Mouse (Mus musculus) liver, embryonic 16.5 days (tissue): ENCODE measurements around the gene Sox6. TPM values are rescaled to one million over a fixed set of nuclear protein-coding genes. Genes with fewer than 3 reads are reported as not detected.
"Not testable (repeated sequence)": the region's sequence is repeated elsewhere in the genome, so short reads cannot be mapped to it uniquely, and the experiment has no call there.

Experiments
- ATAC-seq: fragments of 200-750 bp; cut with Nextera tagmentation; 2 replicates; pipeline ENCODE4 v1.8.0; 2017; ENCODE audit warnings: low read depth, mild to moderate bottlenecking, moderate number of reproducible peaks, moderate library complexity
- H3K27ac ChIP-seq: fragments of 300-500 bp; sonication (generic); 2 replicates; pipeline ENCODE4 v1.5.1; 2014; ENCODE audit warnings: mild to moderate bottlenecking, low read length
- H3K27me3 ChIP-seq: fragments of 300-500 bp; sonication (generic); 2 replicates; pipeline ENCODE4 v1.6.1; 2014; ENCODE audit warnings: low read depth, low read length, mixed read lengths; ENCODE audit not compliant: control insufficient read depth, insufficient read depth
- H3K36me3 ChIP-seq: fragments of 300-500 bp; sonication (generic); 2 replicates; pipeline ENCODE4 v1.6.1; 2014; ENCODE audit warnings: mild to moderate bottlenecking; ENCODE audit not compliant: control insufficient read depth, insufficient read depth
- H3K4me1 ChIP-seq: fragments of 300-500 bp; sonication (generic); 2 replicates; pipeline ENCODE4 v1.6.1; 2014; ENCODE audit warnings: low read depth, low read length, mixed read lengths; ENCODE audit not compliant: control insufficient read depth
- H3K4me2 ChIP-seq: fragments of 300-500 bp; sonication (generic); 2 replicates; pipeline ENCODE4 v1.6.1; 2014; ENCODE audit warnings: low read depth, low read length, mixed read lengths
- H3K4me3 ChIP-seq: fragments of 300-500 bp; sonication (generic); 2 replicates; pipeline ENCODE4 v1.5.1; 2014; ENCODE audit warnings: low read depth, mild to moderate bottlenecking, low read length
- H3K9ac ChIP-seq: fragments of 300-500 bp; sonication (generic); 2 replicates; pipeline ENCODE4 v1.6.1; 2014; ENCODE audit warnings: low read depth, low read length
- H3K9me3 ChIP-seq: fragments of 300-500 bp; sonication (generic); replicated peaks from 2 replicates; pipeline ENCODE4 v1.6.1; 2016; ENCODE audit warnings: low read length; ENCODE audit not compliant: control insufficient read depth
- WGBS: fragments of 180-500 bp; shearing (Covaris S2); extraction: QIAGEN DNeasy Blood & Tissue Kit; methylation state at CpG from one replicate; pipeline ENCODE4 v1.1.7; 2014; ENCODE audit not compliant: insufficient replicate concordance; 5-methylcytosine and 5-hydroxymethylcytosine counted together
- polyA plus RNA-seq: library from polyadenylated mRNA; unstranded; fragments of >200 nt; fragmentation: Nextera tagmentation; extraction: Ambion mirVana; gene quantifications from 2 replicates; pipeline ENCODE4 v1.2.1, GENCODE M21; 2015

The Sox6 gene
- 84.8 and 86.7 TPM in 2 replicates for polyA plus RNA-seq

DNA sequence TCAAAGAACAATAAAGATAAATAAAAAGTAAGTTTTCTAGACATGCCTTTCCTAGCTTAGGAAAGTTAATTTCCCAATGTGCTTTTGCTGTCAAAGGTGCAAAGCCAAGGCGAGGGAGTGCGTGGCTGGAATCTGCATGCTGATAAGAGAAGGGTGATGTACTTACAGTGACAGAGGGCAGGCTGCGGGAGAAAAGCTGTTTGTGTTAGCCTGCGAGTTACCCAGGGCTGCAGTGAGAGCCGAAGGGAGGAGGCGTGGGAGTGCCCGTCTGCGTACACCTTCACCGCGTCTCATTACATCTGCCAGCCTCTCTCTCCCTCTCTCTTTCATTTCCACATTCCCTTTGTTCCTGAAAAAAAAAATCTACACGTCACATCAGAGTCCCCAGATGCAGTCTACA is at the start of gene Sox6:
Gene Sox6, minus strand, starts transcription at position 286 of the 400 bp plus-strand sequence.
- WGBS, result 1% methylated on average over 11 of the region's 11 CpGs
- Histone ChIP-seq H3K4me3 (peak within 1 kb of the TSS; percentile 48), H3K4me1 (peaks cover 10% of the 10 kb centered on the region), H3K4me2 (peak within 1 kb of the TSS; percentile 75), H3K27me3 (peaks cover 70% of the 10 kb centered on the region), H3K9ac (no peak within 1 kb of the TSS), H3K9me3 (no peaks in the 10 kb centered on the region), H3K27ac (no peak within 1 kb of the TSS), H3K36me3 (no peaks in the 10 kb centered on the region)
- no peak for ATAC-seq

DNA sequence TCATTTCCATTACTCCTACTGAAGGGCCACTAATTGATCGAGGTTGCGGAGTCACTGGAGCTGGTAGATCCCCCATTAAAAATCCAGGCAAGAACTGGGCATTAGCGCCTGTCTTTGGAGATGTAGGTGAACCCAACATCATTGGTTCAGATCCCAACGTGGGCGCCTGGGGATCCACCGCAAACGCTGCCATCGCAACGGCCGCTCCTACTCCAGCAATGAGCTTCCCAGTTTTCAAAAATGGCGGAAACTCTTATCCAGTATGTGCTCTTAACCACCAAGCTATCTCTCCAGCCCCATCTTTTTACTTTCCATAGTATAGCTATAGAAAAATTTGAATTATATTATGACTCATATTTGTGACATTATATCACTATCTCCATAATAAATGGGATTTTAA is 45.8 kb upstream of the Sox6 start, which contains the start of gene Gm4353:
Gene Gm4353, minus strand, starts transcription at position 270 of the 400 bp plus-strand sequence.
- H3K9me3 ChIP-seq, ATAC-seq, H3K27me3 ChIP-seq, H3K9ac ChIP-seq, H3K4me2 ChIP-seq, H3K4me3 ChIP-seq, H3K27ac ChIP-seq, H3K36me3 ChIP-seq, H3K4me1 ChIP-seq: not testable (repeated sequence)
- 80% methylated on average over 11 of the region's 11 CpGs for WGBS

GRCm38 (mm10) chr7:116060739-116061138 is 22.1 kb upstream of the Sox6 start:
- no peak overlapping the region for H3K9ac ChIP-seq
- H3K27me3 ChIP-seq, result no peaks in the 10 kb centered on the region
- H3K36me3 ChIP-seq, result no peaks in the 10 kb centered on the region
- no peak overlapping the region for H3K4me3 ChIP-seq
- WGBS, result 34% methylated on average over 1 of the region's 1 CpGs
- H3K4me1 ChIP-seq, result no peaks in the 10 kb centered on the region
- no peaks in the 10 kb centered on the region for H3K9me3 ChIP-seq
- no peak for ATAC-seq
- H3K4me2 ChIP-seq, result no peak overlapping the region
- no peak overlapping the region for H3K27ac ChIP-seq

GRCm38 (mm10) chr7:116040470-116041019 is 1.9 kb upstream of the Sox6 start:
- Histone ChIP-seq H3K9me3 (no peaks in the 10 kb centered on the region), H3K4me1 (peaks cover 3% of the 10 kb centered on the region; the same call in 1 of the 2 replicates), H3K36me3 (no peaks in the 10 kb centered on the region), H3K27ac (no peak overlapping the region), H3K9ac (no peak overlapping the region), H3K4me2 (0 out of 2 replicates have a peak overlapping the region, but pooled peaks have one; percentile 75), H3K27me3 (peaks cover 50% of the 10 kb centered on the region), H3K4me3 (no peak overlapping the region)
- no peak for ATAC-seq
- WGBS, result 30% methylated on average over 15 of the region's 15 CpGs

DNA sequence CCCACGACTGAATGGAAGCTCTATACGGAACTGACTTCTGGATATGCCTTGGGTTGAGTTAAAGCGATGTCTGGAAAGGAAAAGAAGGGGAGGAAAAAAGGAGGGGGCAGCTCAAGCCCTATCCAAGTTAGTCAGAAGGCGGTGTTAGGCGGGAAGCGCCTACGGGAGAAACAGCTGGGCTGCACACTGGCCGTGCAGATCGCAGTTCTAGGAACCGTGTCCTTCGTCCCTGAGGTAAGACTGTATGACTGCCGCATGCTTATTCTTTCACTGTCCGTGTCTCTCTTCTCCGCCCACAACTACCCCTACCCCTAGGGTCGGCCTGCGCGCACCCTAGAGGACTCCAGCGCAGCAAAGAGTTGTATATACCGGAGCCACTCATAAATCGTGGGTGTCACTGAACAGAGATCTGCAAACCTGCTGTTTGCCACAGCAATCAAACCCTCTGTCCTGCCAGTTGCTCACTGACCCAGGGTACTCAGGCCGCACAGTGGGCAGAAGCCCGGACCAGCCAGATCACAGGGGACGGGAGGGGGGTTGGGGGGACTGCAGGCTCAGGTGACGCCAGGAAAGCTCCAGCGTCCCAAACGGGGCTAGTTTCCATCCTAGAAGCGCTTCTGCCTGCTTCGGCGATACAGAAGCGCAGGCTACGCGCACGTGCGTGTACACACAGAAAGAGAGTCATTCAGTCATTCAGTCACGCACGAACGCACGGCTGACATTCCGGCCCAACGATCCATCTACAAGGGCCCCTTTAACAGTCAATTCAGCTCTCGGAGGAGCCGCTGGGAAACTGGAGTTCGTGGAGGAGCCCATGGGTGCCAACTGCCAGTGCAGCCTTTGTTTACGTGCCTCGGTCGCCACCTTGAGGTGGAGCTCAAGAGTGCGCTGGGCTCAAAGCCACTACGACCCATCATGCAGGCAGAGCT is 1.2 kb upstream of the Sox6 start:
- peak overlapping the region; percentile 48 for H3K4me3 ChIP-seq
- peak overlapping the region; percentile 75 for H3K4me2 ChIP-seq
- H3K27ac ChIP-seq, result no peak overlapping the region
- peak; percentile 67 for ATAC-seq
- peaks cover 57% of the 10 kb centered on the region for H3K27me3 ChIP-seq
- no peaks in the 10 kb centered on the region for H3K36me3 ChIP-seq
- H3K9ac ChIP-seq, result 0 out of 2 replicates have a peak overlapping the region, but pooled peaks have one; percentile 4
- WGBS, result under 1% methylated on average over 48 of the region's 48 CpGs
- peaks cover 3% of the 10 kb centered on the region; the same call in 1 of the 2 replicates for H3K4me1 ChIP-seq
- H3K9me3 ChIP-seq, result no peaks in the 10 kb centered on the region

GRCm38 (mm10) chr7:116039196-116039537 is 571 bp upstream of the Sox6 start, which contains the start of gene 1110004F10Rik:
TSS of gene 1110004F10Rik (plus strand) at chr7:116039397.
- H3K4me2 ChIP-seq, result peak within 1 kb of the TSS; percentile 75
- no peak for ATAC-seq
- peaks cover 4% of the 10 kb centered on the region; the same call in 1 of the 2 replicates for H3K4me1 ChIP-seq
- peaks cover 64% of the 10 kb centered on the region for H3K27me3 ChIP-seq
- H3K27ac ChIP-seq, result no peak within 1 kb of the TSS
- no peaks in the 10 kb centered on the region for H3K36me3 ChIP-seq
- no peaks in the 10 kb centered on the region for H3K9me3 ChIP-seq
- H3K4me3 ChIP-seq, result peak within 1 kb of the TSS; percentile 48
- 0 out of 2 replicates have a peak within 1 kb of the TSS, but pooled peaks have one; percentile 4 for H3K9ac ChIP-seq
- 3% methylated on average over 11 of the region's 11 CpGs for WGBS

DNA sequence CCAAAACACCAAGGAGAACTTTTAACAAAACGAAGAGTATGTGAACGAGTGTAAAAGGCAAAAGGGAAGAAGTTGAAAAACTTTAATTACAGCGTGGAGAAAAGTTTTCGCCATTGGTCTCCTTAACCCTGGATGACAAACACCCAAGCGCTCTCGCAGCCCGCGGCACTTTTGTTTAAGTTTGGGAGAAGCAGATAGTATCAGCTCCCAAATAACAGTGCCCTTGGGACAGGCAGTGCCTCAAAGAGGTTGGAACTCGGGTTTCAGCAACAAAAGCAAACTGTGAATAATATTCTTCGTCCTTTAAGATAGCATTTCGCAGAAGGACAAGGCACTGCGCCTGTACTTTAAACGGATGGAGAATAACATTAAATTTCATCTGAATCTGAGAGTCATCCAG is 572 bp downstream of the Sox6 start:
- no peak overlapping the region for H3K4me2 ChIP-seq

GRCm38 (mm10) chr7:116036591-116037555 is 1.7 kb downstream of the Sox6 start:
- WGBS, result 30% methylated on average over 18 of the region's 18 CpGs
- no peak overlapping the region for H3K4me2 ChIP-seq
- H3K27me3 ChIP-seq, result peaks cover 76% of the 10 kb centered on the region
- peaks cover 13% of the 10 kb centered on the region for H3K4me1 ChIP-seq
- no peaks in the 10 kb centered on the region for H3K36me3 ChIP-seq
- H3K27ac ChIP-seq, result no peak overlapping the region
- no peak for ATAC-seq
- no peak overlapping the region for H3K4me3 ChIP-seq
- H3K9ac ChIP-seq, result no peak overlapping the region
- no peaks in the 10 kb centered on the region for H3K9me3 ChIP-seq

More for the DNA sequence above, 572 bp downstream of the Sox6 start:
- 1% methylated on average over 13 of the region's 13 CpGs for WGBS
- H3K36me3 ChIP-seq, result no peaks in the 10 kb centered on the region
- no peak overlapping the region for H3K4me3 ChIP-seq
- H3K4me1 ChIP-seq, result peaks cover 12% of the 10 kb centered on the region
- no peaks in the 10 kb centered on the region for H3K9me3 ChIP-seq
- ATAC-seq, result no peak
- H3K27ac ChIP-seq, result no peak overlapping the region
- H3K27me3 ChIP-seq, result peaks cover 75% of the 10 kb centered on the region
- H3K9ac ChIP-seq, result no peak overlapping the region
